ENCODE assay signal across 8 mouse cellular contexts in genomic region chr2:104591141-104591540, GRCm38 (mm10). TPM values are rescaled to one million over a fixed set of nuclear protein-coding genes. Genes with fewer than 3 reads are reported as not detected.
DNase-seq lines count a peak whose midpoint lies in the region; ATAC-seq and TF ChIP-seq lines count a peak whose summit lies in the region.

No protein-coding gene starts in this region.

- no peaks in the 10 kb centered on the region for H3K36me3 ChIP-seq in kidney, embryonic 16.5 days (ENCODE audit: insufficient read depth, low read length)
- H3K36me3 ChIP-seq in hindbrain, embryonic 14.5 days (replicated peaks; ENCODE audit: control insufficient read depth, insufficient read depth), result no peaks in the 10 kb centered on the region
- no peaks in the 10 kb centered on the region for H3K36me3 ChIP-seq in midbrain, postnatal 0 days (ENCODE audit: insufficient read depth, low read length)

- no peak for TF ChIP-seq POLR2A in brain, embryonic 14.5 days (IDR thresholded peaks at IDR 0.05; ENCODE audit: borderline replicate concordance, extremely low read depth, insufficient read depth, insufficient read length, poor library complexity, severe bottlenecking)

- 0% methylated on average over 6 of the region's 6 CpGs for WGBS in kidney, embryonic 16.5 days
- WGBS in hindbrain, embryonic 14.5 days, result 1% methylated on average over 6 of the region's 6 CpGs
- WGBS in midbrain, postnatal 0 days, result under 1% methylated on average over 6 of the region's 6 CpGs

- H3K4me2 ChIP-seq in kidney, embryonic 16.5 days (replicated peaks; ENCODE audit: low read depth, low read length), result peak overlapping the region; percentile 74
- H3K4me2 ChIP-seq in hindbrain, embryonic 14.5 days (replicated peaks), result peak overlapping the region; percentile 69
- peak overlapping the region; percentile 71 for H3K4me2 ChIP-seq in midbrain, postnatal 0 days (ENCODE audit: low read depth, low read length, poor library complexity, severe bottlenecking)

- peak overlapping the region; percentile 91 for H3K27ac ChIP-seq in kidney, embryonic 16.5 days (ENCODE audit: low read length)
- H3K27ac ChIP-seq in hindbrain, embryonic 14.5 days, result peak overlapping the region; percentile 92
- H3K27ac ChIP-seq in midbrain, postnatal 0 days (ENCODE audit: low read depth, low read length), result peak overlapping the region; percentile 94

- H3K4me3 ChIP-seq in kidney, embryonic 16.5 days (ENCODE audit: low read length), result peak overlapping the region; percentile 84
- H3K4me3 ChIP-seq in hindbrain, embryonic 14.5 days (replicated peaks; ENCODE audit: low read length), result peak overlapping the region; percentile 83
- H3K4me3 ChIP-seq in midbrain, postnatal 0 days (ENCODE audit: low read depth, low read length), result peak overlapping the region; percentile 94

- no peaks in the 10 kb centered on the region for H3K27me3 ChIP-seq in kidney, embryonic 16.5 days (ENCODE audit: insufficient read depth, low read length)
- H3K27me3 ChIP-seq in hindbrain, embryonic 14.5 days (ENCODE audit: control insufficient read depth, insufficient read depth, low read length), result no peaks in the 10 kb centered on the region
- no peaks in the 10 kb centered on the region for H3K27me3 ChIP-seq in midbrain, postnatal 0 days (ENCODE audit: insufficient read depth, low read length)

- peaks cover 14% of the 10 kb centered on the region for H3K4me1 ChIP-seq in kidney, embryonic 16.5 days (ENCODE audit: insufficient read depth, low read length)
- peaks cover 31% of the 10 kb centered on the region for H3K4me1 ChIP-seq in hindbrain, embryonic 14.5 days (replicated peaks; ENCODE audit: control insufficient read depth, insufficient read depth, low read length)
- peaks cover 6% of the 10 kb centered on the region; the same call in 1 of the 2 replicates for H3K4me1 ChIP-seq in midbrain, postnatal 0 days (ENCODE audit: insufficient read depth, low read length)

- H3K9ac ChIP-seq in kidney, embryonic 16.5 days (replicated peaks; ENCODE audit: low read length), result peak overlapping the region; percentile 94
- H3K9ac ChIP-seq in hindbrain, embryonic 14.5 days, result peak overlapping the region; percentile 96
- H3K9ac ChIP-seq in midbrain, postnatal 0 days (replicated peaks; ENCODE audit: low read length, poor library complexity, severe bottlenecking), result peak overlapping the region; percentile 96

- DNase-seq in kidney, adult 18-20 months, result no peak
- DNase-seq in brain, embryonic 14.5 days (ENCODE audit: low read depth), result peak; percentile 32
- DNase-seq in hindbrain, embryonic 14.5 days (ENCODE audit: low spot score), result no peak
- no peak for DNase-seq in midbrain, postnatal 0 days (ENCODE audit: low spot score)
- DNase-seq in frontal cortex, postnatal 10 days (ENCODE audit: low spot score in 2 of 2), result no peak
- no peak for DNase-seq in thymus, postnatal 14 days
- DNase-seq in ovary, adult 18-20 months (ENCODE audit: low spot score), result no peak

- TF ChIP-seq CTCF in brain, embryonic 14.5 days (IDR thresholded peaks at IDR 0.05; ENCODE audit: borderline replicate concordance, extremely low read depth, insufficient read depth, insufficient read length), result no peak
- TF ChIP-seq CTCF in midbrain, postnatal 0 days (IDR thresholded peaks at IDR 0.05), result no peak

- no peaks in the 10 kb centered on the region for H3K9me3 ChIP-seq in kidney, embryonic 16.5 days (ENCODE audit: low read length)
- H3K9me3 ChIP-seq in hindbrain, embryonic 14.5 days (ENCODE audit: control insufficient read depth, low read length), result no peaks in the 10 kb centered on the region
- H3K9me3 ChIP-seq in midbrain, postnatal 0 days (ENCODE audit: low read length), result no peaks in the 10 kb centered on the region

- no peak for ATAC-seq in kidney, embryonic 16.5 days (ENCODE audit: low FRiP score, low TSS enrichment)
- no peak for ATAC-seq in hindbrain, embryonic 14.5 days (ENCODE audit: low FRiP score)
- ATAC-seq in midbrain, postnatal 0 days (ENCODE audit: low FRiP score), result no peak

RNA-seq across cellular contexts. Expression of gene Cstf3, which starts 0.8 kb away (rescaled TPM):
- polyA plus RNA-seq in kidney, embryonic 16.5 days (2015; fragmentation: Nextera tagmentation; extraction: Ambion mirVana), result 62.9 and 74.6 TPM in 2 replicates
- 55.3 and 55.5 TPM in 2 replicates for polyA plus RNA-seq in brain, embryonic 14.5 days (2012; rRNA removed)
- 78.7 and 79.5 TPM in 2 replicates for polyA plus RNA-seq in hindbrain, embryonic 14.5 days (2014; fragmentation: Nextera tagmentation; extraction: Ambion mirVana)
- total RNA-seq in midbrain, postnatal 0 days (2014; rRNA removed), result 19.1 and 30.3 TPM in 2 replicates
- polyA plus RNA-seq in midbrain, postnatal 0 days (2015; fragmentation: Nextera tagmentation; extraction: Ambion mirVana), result 58.9 and 72.0 TPM in 2 replicates
